33 mouse cellular contexts compared by ENCODE assay signal in the genomic region with DNA sequence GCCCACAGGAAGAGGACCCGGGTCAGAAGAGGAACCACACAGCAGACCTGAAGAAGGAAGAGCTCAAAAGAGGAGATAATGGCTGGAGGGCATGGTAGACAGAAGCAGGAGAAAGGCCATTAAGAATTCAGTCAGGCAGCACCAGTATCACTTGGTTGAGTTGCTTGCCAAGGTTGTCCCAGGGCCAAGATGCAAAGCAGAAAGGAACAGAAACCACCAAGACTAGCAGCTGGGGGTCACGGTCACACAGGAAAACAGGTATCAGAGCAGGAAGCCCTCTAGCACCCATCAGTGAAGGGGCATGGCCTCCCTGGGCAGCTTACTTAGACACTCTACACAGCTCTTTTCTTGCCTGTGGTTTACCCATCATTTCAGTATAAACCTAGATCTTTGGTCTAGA. TPM values are rescaled to one million over a fixed set of nuclear protein-coding genes. Genes with fewer than 3 reads are reported as not detected.
DNase-seq lines count a peak whose midpoint lies in the region; ATAC-seq and TF ChIP-seq lines count a peak whose summit lies in the region.
"Had no signal": no experiment of that assay in that cellular context is flagged by ENCODE, and none has a peak within 500 bp of the region (broad histone marks: within the 10 kb centered on the region; RNA-seq: fewer than 3 reads in every experiment).

No protein-coding gene starts in this region.

- H3K9me3 ChIP-seq in midbrain, embryonic 11.5 days (ENCODE audit: control insufficient read depth, low read length), result no peaks in the 10 kb centered on the region
- H3K9me3 ChIP-seq in midbrain, embryonic 16.5 days (replicated peaks; ENCODE audit: control insufficient read depth, low read length, poor library complexity, severe bottlenecking), result no peaks in the 10 kb centered on the region
- H3K9me3 ChIP-seq in CH12.LX (replicated peaks; ENCODE audit: low read length), result no peaks in the 10 kb centered on the region
- H3K9me3 ChIP-seq in hindbrain, embryonic 16.5 days (ENCODE audit: control insufficient read depth, low read length), result no peaks in the 10 kb centered on the region
- H3K9me3 ChIP-seq: embryonic facial prominence, embryonic 10.5 days; embryonic facial prominence, embryonic 15.5 days; forebrain, embryonic 12.5 days; hindbrain, embryonic 13.5 days; limb, embryonic 10.5 days; limb, embryonic 15.5 days; midbrain, embryonic 10.5 days; neural tube, embryonic 13.5 days; stomach, embryonic 15.5 days had no signal

- H3K36me3 ChIP-seq in midbrain, embryonic 11.5 days (ENCODE audit: control insufficient read depth, insufficient read depth, low read length), result no peaks in the 10 kb centered on the region
- H3K36me3 ChIP-seq in midbrain, embryonic 16.5 days (ENCODE audit: control insufficient read depth, insufficient read depth, low read length), result no peaks in the 10 kb centered on the region
- H3K36me3 ChIP-seq in CH12.LX (replicated peaks in 1 of 2; ENCODE audit: control insufficient read depth in 1 of 2, insufficient read depth in 1 of 2, low read length in 1 of 2), result no peaks in the 10 kb centered on the region
- no peaks in the 10 kb centered on the region for H3K36me3 ChIP-seq in splenic B cell, adult 2 months (ENCODE audit: control insufficient read depth, insufficient read depth, low read length, poor library complexity, severe bottlenecking)
- H3K36me3 ChIP-seq in hindbrain, embryonic 16.5 days (ENCODE audit: control insufficient read depth, insufficient read depth, low read length), result no peaks in the 10 kb centered on the region
- H3K36me3 ChIP-seq: embryonic facial prominence, embryonic 10.5 days; embryonic facial prominence, embryonic 15.5 days; forebrain, embryonic 12.5 days; hindbrain, embryonic 13.5 days; limb, embryonic 10.5 days; limb, embryonic 15.5 days; midbrain, embryonic 10.5 days; neural tube, embryonic 13.5 days; stomach, embryonic 15.5 days had no signal

- TF ChIP-seq RAD21 in CH12.LX (IDR thresholded peaks at IDR 0.05; ENCODE audit: low read depth, low read length), result no peak

- TF ChIP-seq EP300 in CH12.LX (IDR thresholded peaks at IDR 0.05; ENCODE audit: low read length), result peak; percentile 44; the same call in 1 of the 2 replicates

- H3K27me3 ChIP-seq in midbrain, embryonic 11.5 days (ENCODE audit: control insufficient read depth, insufficient read depth, low read length), result no peaks in the 10 kb centered on the region
- no peaks in the 10 kb centered on the region for H3K27me3 ChIP-seq in midbrain, embryonic 16.5 days (ENCODE audit: control insufficient read depth, insufficient read depth, low read depth, low read length)
- H3K27me3 ChIP-seq in CH12.LX (replicated peaks), result no peaks in the 10 kb centered on the region
- H3K27me3 ChIP-seq in splenic B cell, adult 2 months (ENCODE audit: control insufficient read depth, insufficient read depth, low read length, poor library complexity, severe bottlenecking), result no peaks in the 10 kb centered on the region
- no peaks in the 10 kb centered on the region for H3K27me3 ChIP-seq in hindbrain, embryonic 16.5 days (replicated peaks; ENCODE audit: control insufficient read depth, insufficient read depth, low read length)
- H3K27me3 ChIP-seq: embryonic facial prominence, embryonic 15.5 days; forebrain, embryonic 12.5 days; hindbrain, embryonic 13.5 days; limb, embryonic 15.5 days; neural tube, embryonic 13.5 days; stomach, embryonic 15.5 days had no signal

- H3K4me1 ChIP-seq in midbrain, embryonic 11.5 days (ENCODE audit: control insufficient read depth, insufficient read depth, low read length), result no peaks in the 10 kb centered on the region
- H3K4me1 ChIP-seq in midbrain, embryonic 16.5 days (ENCODE audit: control insufficient read depth, insufficient read depth, low read length), result no peaks in the 10 kb centered on the region
- H3K4me1 ChIP-seq in CH12.LX (ENCODE audit: control insufficient read depth in 1 of 2, insufficient read depth in 2 of 2), result peaks cover 5 to 23% of the 10 kb centered on the region in 2 experiments
- H3K4me1 ChIP-seq in hindbrain, embryonic 16.5 days (ENCODE audit: control insufficient read depth, insufficient read depth, low read depth, low read length), result no peaks in the 10 kb centered on the region
- H3K4me1 ChIP-seq: embryonic facial prominence, embryonic 10.5 days; embryonic facial prominence, embryonic 15.5 days; forebrain, embryonic 12.5 days; hindbrain, embryonic 13.5 days; limb, embryonic 10.5 days; limb, embryonic 15.5 days; midbrain, embryonic 10.5 days; neural tube, embryonic 13.5 days; stomach, embryonic 15.5 days had no signal

- H3K79me2 ChIP-seq in CH12.LX (replicated peaks; ENCODE audit: control insufficient read depth, extremely low read depth, insufficient read depth, poor library complexity, severe bottlenecking), result no peaks in the 10 kb centered on the region

- no peak overlapping the region for H3K27ac ChIP-seq in midbrain, embryonic 11.5 days (ENCODE audit: low read depth, low read length)
- no peak overlapping the region for H3K27ac ChIP-seq in midbrain, embryonic 16.5 days (ENCODE audit: low read length)
- no peak overlapping the region for H3K27ac ChIP-seq in CH12.LX (ENCODE audit: insufficient read depth, low read depth)
- no peak overlapping the region for H3K27ac ChIP-seq in hindbrain, embryonic 16.5 days (ENCODE audit: low read depth, low read length)
- H3K27ac ChIP-seq: embryonic facial prominence, embryonic 10.5 days; embryonic facial prominence, embryonic 15.5 days; forebrain, embryonic 12.5 days; hindbrain, embryonic 13.5 days; layer of hippocampus, adult 2 months; limb, embryonic 10.5 days; limb, embryonic 15.5 days; liver, embryonic 14.5 days; midbrain, embryonic 10.5 days; neural tube, embryonic 13.5 days; stomach, embryonic 15.5 days had no signal

- no peak for TF ChIP-seq POLR2A in CH12.LX (IDR thresholded peaks at IDR 0.05; ENCODE audit: low read depth, low read length)

- TF ChIP-seq CTCF in CH12.LX (conservative IDR thresholded peaks at IDR 0.05 in 1 of 2, IDR thresholded peaks at IDR 0.05 in 1 of 2; ENCODE audit: low read depth in 2 of 2, low read length in 2 of 2), result no peak

- in situ Hi-C loops in CH12.LX (cut with MboI; ENCODE audit: low pct_ligation_motif_present, low pct_unique_long_range_greater_than_20kb, low sequenced_read_pairs), result no loop called here

- no peak overlapping the region for H3K4me2 ChIP-seq in midbrain, embryonic 11.5 days
- no peak overlapping the region for H3K4me2 ChIP-seq in midbrain, embryonic 16.5 days (ENCODE audit: low read length)
- no peak overlapping the region for H3K4me2 ChIP-seq in CH12.LX (ENCODE audit: insufficient read depth, low read depth, poor library complexity, severe bottlenecking)
- no peak overlapping the region for H3K4me2 ChIP-seq in hindbrain, embryonic 16.5 days (ENCODE audit: low read length)
- H3K4me2 ChIP-seq: embryonic facial prominence, embryonic 15.5 days; forebrain, embryonic 12.5 days; heart, embryonic 11.5 days; hindbrain, embryonic 13.5 days; limb, embryonic 15.5 days; lung, embryonic 14.5 days; neural tube, embryonic 13.5 days; stomach, embryonic 15.5 days had no signal

- H3K9ac ChIP-seq in midbrain, embryonic 11.5 days (ENCODE audit: low read length), result no peak overlapping the region
- H3K9ac ChIP-seq in midbrain, embryonic 16.5 days (ENCODE audit: low read depth, low read length), result no peak overlapping the region
- no peak overlapping the region for H3K9ac ChIP-seq in CH12.LX (ENCODE audit: insufficient read depth, low read depth)
- no peak overlapping the region for H3K9ac ChIP-seq in hindbrain, embryonic 16.5 days (ENCODE audit: low read depth, low read length)
- H3K9ac ChIP-seq: embryonic facial prominence, embryonic 15.5 days; forebrain, embryonic 12.5 days; hindbrain, embryonic 13.5 days; limb, embryonic 15.5 days; liver, embryonic 14.5 days; lung, embryonic 14.5 days; neural tube, embryonic 13.5 days; stomach, embryonic 15.5 days had no signal

- peak; percentile 35 for DNase-seq in midbrain, embryonic 11.5 days (ENCODE audit: low spot score, missing footprints)
- peak; percentile 64 for DNase-seq in CH12.LX (ENCODE audit: extremely low read depth)
- DNase-seq in splenic B cell, adult 2 months (ENCODE audit: low read depth, low spot score), result peak; percentile 69
- DNase-seq in Muller cell, postnatal 12 days (ENCODE audit: inconsistent ontology term), result no peak
- DNase-seq: adrenal gland, postnatal 25 days; cerebellum, adult 18-20 months; cerebellum, postnatal 25 days; gastrocnemius, postnatal 14 days; heart, adult 18-20 months; heart, postnatal 4 days; kidney, postnatal 25 days; lung, embryonic 14.5 days; lung, postnatal 14 days; retina, postnatal 1 day; right cerebral cortex, postnatal 14 days; thymus, postnatal 14 days had no signal

- no peak overlapping the region for H3K4me3 ChIP-seq in midbrain, embryonic 11.5 days (ENCODE audit: low read depth, low read length)
- no peak overlapping the region for H3K4me3 ChIP-seq in midbrain, embryonic 16.5 days (ENCODE audit: low read depth, low read length)
- H3K4me3 ChIP-seq in CH12.LX (replicated peaks in 1 of 3; ENCODE audit: low read depth in 2 of 3, low read length in 2 of 3, poor library complexity in 1 of 3), result no peak overlapping the region
- no peak overlapping the region for H3K4me3 ChIP-seq in hindbrain, embryonic 16.5 days (ENCODE audit: low read length)
- H3K4me3 ChIP-seq: embryonic facial prominence, embryonic 10.5 days; embryonic facial prominence, embryonic 15.5 days; forebrain, embryonic 12.5 days; hindbrain, embryonic 13.5 days; layer of hippocampus, adult 2 months; limb, embryonic 10.5 days; limb, embryonic 15.5 days; midbrain, embryonic 10.5 days; myocyte; neural tube, embryonic 13.5 days; stomach, embryonic 15.5 days had no signal

- WGBS in midbrain, embryonic 11.5 days, result 93% methylated on average over 2 of the region's 2 CpGs
- 89% methylated on average over 2 of the region's 2 CpGs for WGBS in midbrain, embryonic 16.5 days
- WGBS in hindbrain, embryonic 16.5 days, result 91% methylated on average over 2 of the region's 2 CpGs

- ATAC-seq in midbrain, embryonic 11.5 days (ENCODE audit: low FRiP score), result no peak
- ATAC-seq in midbrain, embryonic 16.5 days, result no peak
- ATAC-seq in granulocyte monocyte progenitor cell, adult 5-6 weeks (replicated peaks; ENCODE audit: poor library complexity, severe bottlenecking), result peak; percentile 48
- no peak for ATAC-seq in hindbrain, embryonic 16.5 days
- ATAC-seq: intestine, postnatal 0 days had no signal

- dilution Hi-C loops in CH12.LX (cut with MboI; ENCODE audit: extremely low pct_ligation_motif_present, extremely low pct_unique_long_range_greater_than_20kb, low sequenced_read_pairs), result no loop called here

RNA-seq across cellular contexts. Expression of a gene that starts 9.8 kb away (rescaled TPM):
- polyA plus RNA-seq in midbrain, embryonic 11.5 days (2014; fragmentation: Nextera tagmentation; extraction: Ambion mirVana), result 31.6 and 38.0 TPM in 2 replicates
- 35.3 and 39.3 TPM in 2 replicates for polyA plus RNA-seq in midbrain, embryonic 16.5 days (2015; fragmentation: Nextera tagmentation; extraction: Ambion mirVana)
- 22.9 and 25.6 TPM in 2 replicates for total RNA-seq in CH12.LX (2012; rRNA removed)
- 25.7 and 27.1 TPM in 2 replicates for total RNA-seq in CH12.LX (2014; rRNA removed)
- polyA plus RNA-seq in CH12.LX (2012; ENCODE audit: insufficient read length, low read depth), result 22.7 and 23.4 TPM in 2 replicates
- total RNA-seq in granulocyte monocyte progenitor cell, adult 5-6 weeks (2014; fragmentation: Nextera tagmentation), result 34.0 and 35.4 TPM in 2 replicates
- total RNA-seq in granulocyte monocyte progenitor cell, adult 5-6 weeks (2017), result 41.4 and 52.3 TPM in 2 replicates
- polyA plus RNA-seq in hindbrain, embryonic 16.5 days (2015; fragmentation: Nextera tagmentation; extraction: Ambion mirVana), result 26.1 and 34.6 TPM in 2 replicates
